Mouse (Mus musculus) spleen, adult 12 weeks (tissue): ENCODE data around the gene AU040320.
A peak's percentile ranks its signal among the peaks of the same experiment; 100 is the strongest.

Source experiments
- DNase-seq: peaks from one replicate; pipeline ENCODE4 v3.0.0; 2022; ENCODE audit warnings: low spot score

AU040320 gene

GRCm38 (mm10) chr4:126753268-126754230 lies at the start of gene AU040320, which contains the start of gene Ncdn:
AU040320 (plus strand) TSS chr4:126753544.
Ncdn (minus strand) TSS chr4:126753438.
- peak; percentile 93 for DNase-seq

GRCm38 (mm10) chr4:126706630-126707438 lies 46.5 kb upstream of the AU040320 start:
- DNase-seq, result no peak

- DNase-seq, result no peak
Observed at GRCm38 (mm10) chr4:126707439-126707826, 45.9 kb upstream of the AU040320 start.

- no peak for DNase-seq
Observed at GRCm38 (mm10) chr4:126732111-126732510, 21.2 kb upstream of the AU040320 start.

GRCm38 (mm10) chr4:126732531-126733380 lies 20.6 kb upstream of the AU040320 start:
- no peak for DNase-seq

GRCm38 (mm10) chr4:126734001-126734603 lies 19.2 kb upstream of the AU040320 start:
- no peak for DNase-seq

- DNase-seq, result no peak
Observed at GRCm38 (mm10) chr4:126734700-126735381, 18.5 kb upstream of the AU040320 start.

- DNase-seq, result no peak
Observed at GRCm38 (mm10) chr4:126735382-126736000, 17.9 kb upstream of the AU040320 start.

- DNase-seq, result no peak
Observed at GRCm38 (mm10) chr4:126736001-126736414, 17.3 kb upstream of the AU040320 start, which contains the start of gene Tfap2e. Tfap2e (minus strand) TSS chr4:126736240.

GRCm38 (mm10) chr4:126739966-126740676 lies 13.2 kb upstream of the AU040320 start:
- DNase-seq, result no peak

GRCm38 (mm10) chr4:126741448-126741847 lies 11.9 kb upstream of the AU040320 start:
- DNase-seq, result peak; percentile 62

- DNase-seq, result no peak
Observed at GRCm38 (mm10) chr4:126742976-126743375, 10.4 kb upstream of the AU040320 start.

GRCm38 (mm10) chr4:126743713-126744112 lies 9.6 kb upstream of the AU040320 start:
- no peak for DNase-seq

GRCm38 (mm10) chr4:126744831-126745230 lies 8.5 kb upstream of the AU040320 start:
- DNase-seq, result no peak

- DNase-seq, result peak; percentile 40
Observed at GRCm38 (mm10) chr4:126745506-126746193, 7.7 kb upstream of the AU040320 start.

- no peak for DNase-seq
Observed at GRCm38 (mm10) chr4:126746194-126746840, 7.0 kb upstream of the AU040320 start.

GRCm38 (mm10) chr4:126748381-126748780 lies 5.0 kb upstream of the AU040320 start:
- DNase-seq, result no peak

- DNase-seq, result no peak
Observed at GRCm38 (mm10) chr4:126749553-126749952, 3.8 kb upstream of the AU040320 start.
